Mouse (Mus musculus) kidney, postnatal 10 days (tissue): Measurements from ENCODE around the gene Igf2bp2.

Source experiments
- DNase-seq: peaks from one replicate; pipeline ENCODE4 v3.0.0; 2021; ENCODE audit warnings: mixed read lengths

The Igf2bp2 gene

DNA sequence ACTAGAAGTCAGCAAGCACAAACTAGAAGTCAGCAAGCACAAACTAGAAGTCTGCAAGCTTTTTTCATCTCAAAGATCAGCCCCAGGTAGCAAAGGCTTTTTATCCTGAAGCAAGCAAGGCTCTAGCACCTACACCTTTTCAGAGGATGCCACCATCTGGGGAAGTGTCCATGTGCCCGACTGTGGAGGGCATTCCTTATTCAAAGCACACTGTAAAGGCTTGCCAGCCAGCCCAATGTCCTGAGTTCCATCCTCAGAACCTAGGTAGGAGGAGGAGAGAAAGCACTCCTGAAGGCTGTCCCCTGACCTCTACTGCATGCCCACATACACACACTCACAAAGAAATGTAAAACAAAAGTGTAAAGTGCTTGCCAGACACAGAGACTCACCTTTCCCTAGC, 16.0 kb downstream of the Igf2bp2 start:
- DNase-seq, result no peak

DNA sequence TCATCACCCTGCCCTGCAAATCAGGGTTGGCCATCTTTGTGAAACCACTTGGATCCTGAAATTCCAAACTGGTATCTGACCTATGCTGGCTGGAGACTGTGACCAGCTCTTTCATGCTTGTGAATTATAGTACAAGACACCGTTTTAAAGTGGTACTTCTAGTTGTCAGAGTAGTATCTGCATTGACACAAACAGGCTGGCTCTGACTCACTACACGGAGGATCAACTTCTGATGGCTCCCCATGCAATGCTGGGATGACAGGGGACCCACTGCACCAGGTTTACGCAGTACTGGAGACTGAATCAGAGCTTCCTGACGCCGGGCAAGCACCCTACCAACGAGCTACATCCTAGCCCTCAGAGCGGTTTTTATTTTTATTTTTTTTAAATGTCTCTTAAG, 17.0 kb downstream of the Igf2bp2 start:
- no peak for DNase-seq

DNA sequence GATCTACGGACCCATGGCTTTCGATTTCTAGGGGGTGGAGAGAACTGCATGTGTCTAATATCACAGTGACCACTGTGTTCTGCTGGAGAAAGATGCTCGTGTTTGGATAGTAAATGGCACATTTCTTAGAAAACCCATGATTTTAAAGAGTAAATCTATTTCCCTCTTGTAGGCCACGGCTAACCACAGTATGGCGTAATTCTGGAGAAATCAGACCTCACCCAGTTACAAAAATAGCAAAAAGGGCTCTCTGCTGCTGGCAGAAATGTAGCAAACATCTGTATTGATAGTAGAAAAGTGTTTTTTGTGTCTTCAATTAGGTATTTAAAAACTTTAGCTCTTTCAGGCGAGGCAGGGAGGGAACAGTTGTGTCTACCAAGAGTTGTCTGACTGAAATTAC, 18.6 kb downstream of the Igf2bp2 start:
- DNase-seq, result no peak

DNA sequence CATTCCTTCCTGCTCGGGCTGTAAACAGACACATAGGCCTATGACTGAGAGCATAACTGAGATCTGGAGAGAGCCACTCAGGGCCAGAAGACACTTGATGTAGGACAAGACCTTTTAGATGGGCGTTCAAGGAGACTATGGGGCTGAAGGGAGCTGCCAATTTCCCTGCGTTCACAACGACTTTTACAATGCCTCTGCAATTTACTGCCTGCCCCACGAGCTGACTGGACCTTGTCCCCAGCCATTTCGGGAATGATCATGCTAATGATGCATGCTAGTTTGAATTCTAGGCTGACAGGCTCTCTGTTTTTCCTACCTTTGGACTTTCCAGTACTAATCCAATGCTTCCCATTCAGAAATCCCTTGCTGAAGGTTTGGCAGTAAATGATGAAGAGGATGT, 22.2 kb downstream of the Igf2bp2 start:
- no peak for DNase-seq

DNA sequence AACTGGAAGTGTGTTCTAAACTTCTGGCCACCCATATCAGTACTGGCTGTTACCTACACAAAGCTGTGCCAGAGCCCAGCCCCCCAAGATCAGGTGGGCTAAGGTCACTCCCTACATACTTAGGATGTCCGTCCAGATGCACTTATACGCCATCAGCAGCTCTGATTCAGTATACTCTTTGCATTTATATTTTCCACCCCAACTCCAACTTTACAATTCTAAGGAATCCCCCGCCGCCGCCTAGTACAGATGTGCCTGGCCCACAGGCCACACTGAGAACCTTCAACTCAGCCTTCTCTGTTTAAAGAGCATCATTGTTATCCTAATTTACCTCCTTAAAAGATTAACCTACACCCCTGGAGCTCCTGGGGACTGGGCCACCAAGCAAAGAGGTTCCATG, 23.3 kb downstream of the Igf2bp2 start:
- no peak for DNase-seq

DNA sequence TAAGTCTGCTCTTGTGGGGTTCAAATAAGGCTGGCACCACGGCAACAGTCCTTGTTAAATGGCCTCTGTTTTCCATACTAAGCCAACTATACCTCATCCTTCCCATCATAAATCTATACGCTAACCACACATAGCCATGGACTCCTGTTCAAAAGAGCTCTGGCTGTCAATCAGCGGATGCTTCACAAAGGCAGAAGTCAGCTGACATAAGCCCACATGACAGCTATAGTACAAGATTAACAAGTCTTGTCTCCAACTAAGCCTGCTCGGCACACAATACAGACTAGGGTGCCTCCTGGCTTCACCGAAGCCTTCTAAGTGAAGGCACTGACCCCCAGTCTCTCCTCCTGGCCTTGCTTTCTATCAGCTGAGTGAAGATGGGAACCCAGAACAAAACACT, 26.9 kb downstream of the Igf2bp2 start:
- no peak for DNase-seq

DNA sequence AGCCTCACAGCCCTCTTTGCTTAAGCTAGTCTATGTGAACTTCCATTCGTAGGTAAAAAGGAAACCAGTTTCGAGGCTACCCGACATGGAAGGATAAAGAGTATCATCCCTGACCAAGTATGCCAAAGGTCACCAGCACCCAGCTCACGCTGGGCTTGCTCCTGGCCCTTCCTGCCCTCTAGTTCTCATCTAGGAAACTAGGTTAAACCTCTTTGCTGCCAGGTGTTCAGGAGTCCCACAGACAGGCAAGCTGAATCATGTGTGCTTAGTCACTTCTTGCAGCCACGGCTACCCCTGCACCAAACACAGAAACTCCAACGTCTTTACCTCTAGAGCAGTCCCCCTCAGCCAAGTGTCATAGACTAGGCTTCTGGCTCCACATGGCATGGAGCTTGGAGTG, 31.8 kb downstream of the Igf2bp2 start:
- DNase-seq, result no peak

DNA sequence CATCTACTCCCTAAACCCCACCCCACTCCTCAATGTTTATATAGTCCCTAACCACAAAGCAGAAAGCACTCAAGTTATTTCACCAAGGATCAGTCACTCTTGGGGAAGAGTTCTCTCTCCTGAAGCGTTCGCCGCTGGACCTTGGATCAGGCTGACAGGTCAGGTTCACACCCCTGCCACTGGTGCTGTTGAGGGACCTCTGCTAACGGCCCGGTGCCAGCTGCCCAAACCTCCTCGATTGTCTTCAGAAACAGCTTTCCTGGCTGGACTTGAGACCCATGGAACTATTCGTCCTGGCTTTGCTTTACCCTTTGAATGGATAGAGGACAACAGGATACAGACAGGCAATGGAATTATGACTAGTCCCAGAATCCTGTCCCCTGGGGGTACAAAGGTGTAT, 33.6 kb downstream of the Igf2bp2 start:
- DNase-seq, result peak; percentile 31

DNA sequence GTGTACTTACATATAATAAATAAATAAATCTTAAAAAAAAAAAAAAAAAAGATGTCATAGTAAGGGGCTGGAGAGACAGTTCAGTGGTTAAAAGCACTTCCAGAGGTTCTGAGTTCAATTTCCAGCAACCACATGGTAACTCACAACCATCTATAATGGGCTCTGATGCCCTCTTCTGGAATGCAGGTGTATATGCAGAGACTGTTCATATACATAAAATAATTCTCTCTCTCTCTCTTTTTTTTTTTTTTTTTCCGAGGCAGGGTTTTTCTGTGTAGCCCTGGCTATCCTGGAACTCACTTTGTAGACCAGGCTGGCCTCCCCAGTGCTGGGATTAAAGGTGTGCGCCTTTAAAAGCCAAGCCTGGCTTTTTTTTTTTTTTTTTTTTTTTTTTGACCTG, 34.5 kb downstream of the Igf2bp2 start:
- no peak for DNase-seq

DNA sequence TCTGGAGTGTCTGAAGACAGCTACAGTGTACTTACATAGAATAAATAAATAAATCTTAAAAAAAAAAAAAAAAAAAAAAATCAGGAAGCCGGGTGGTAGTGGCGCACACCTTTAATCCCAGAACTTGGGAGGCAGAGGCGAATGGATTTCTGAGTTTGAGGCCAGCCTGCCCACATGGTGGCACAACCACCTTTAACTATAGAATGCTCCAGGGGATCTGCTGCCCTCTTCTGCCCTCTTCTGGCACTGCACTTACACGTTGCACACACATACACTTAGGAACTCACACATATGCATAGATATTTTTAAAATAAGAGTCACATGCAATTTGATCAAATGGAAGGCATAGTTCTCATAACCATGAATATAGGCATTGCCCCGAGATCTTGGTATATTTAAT, 35.3 kb downstream of the Igf2bp2 start:
- no peak for DNase-seq

DNA sequence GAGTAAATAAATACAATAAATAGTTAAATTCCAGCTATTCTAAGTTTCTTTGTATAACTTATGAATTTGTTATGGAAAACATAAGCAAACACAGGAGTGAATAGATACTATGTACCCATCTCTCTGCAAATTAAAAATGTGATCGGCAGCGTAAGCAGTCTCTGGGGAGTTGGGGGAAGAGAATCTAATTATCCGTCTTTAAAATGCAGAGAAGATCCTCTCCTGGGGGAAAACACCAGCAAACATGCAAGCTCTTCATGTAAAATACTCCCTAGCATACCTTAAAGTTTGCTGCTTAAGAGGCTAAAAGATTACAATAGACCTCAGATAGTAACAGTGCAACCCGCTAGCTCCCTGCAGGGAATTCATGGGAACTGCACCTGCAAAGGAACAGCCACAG, 36.2 kb downstream of the Igf2bp2 start:
- DNase-seq, result no peak

DNA sequence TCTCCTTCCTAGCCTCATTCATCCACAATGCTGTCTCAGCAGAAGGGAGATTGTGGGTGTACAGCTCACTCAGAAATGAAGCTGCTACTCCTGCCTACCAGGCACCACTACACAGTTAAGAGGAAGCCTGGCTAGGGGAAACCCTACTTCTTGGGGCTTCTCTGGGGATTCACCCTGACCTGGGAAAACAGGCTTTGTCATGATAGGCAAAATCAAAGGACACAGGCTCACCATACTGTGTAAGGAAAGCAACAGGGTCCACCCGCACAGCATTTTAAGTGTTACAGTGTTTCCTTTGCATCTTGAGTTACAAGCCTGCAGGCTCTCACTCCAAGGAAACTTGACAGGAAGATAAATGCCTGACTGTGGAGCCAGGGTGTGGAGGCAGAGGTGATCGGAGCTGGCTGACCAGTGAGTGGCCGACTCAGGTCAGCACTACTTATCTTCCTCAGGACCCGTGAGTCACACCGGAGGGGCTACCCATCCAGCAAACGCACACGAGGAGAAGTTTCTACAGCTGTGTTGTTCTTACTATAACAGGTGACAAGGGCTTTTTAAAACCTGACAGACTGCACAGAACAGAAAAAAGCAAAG, 38.7 kb downstream of the Igf2bp2 start:
- no peak for DNase-seq

DNA sequence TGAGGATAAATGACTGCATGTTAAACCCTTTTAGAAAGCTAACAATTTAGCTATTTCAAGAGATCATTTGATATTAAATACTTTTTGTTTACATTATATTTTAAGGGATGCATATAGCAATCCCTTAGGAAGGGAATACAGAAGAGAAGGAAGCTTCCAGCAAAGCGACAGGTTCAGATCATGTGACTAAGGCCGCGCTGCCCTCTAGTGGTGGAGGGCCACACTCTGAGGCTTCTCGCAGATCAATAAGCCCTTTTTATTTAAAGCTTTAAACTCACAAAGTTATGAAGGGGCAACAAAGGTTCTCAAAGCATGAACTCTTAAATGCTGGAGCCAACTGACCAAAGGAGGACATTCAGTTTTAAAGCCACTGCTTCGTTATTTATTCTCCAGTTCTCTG, 39.4 kb downstream of the Igf2bp2 start:
- peak; percentile 84 for DNase-seq

DNA sequence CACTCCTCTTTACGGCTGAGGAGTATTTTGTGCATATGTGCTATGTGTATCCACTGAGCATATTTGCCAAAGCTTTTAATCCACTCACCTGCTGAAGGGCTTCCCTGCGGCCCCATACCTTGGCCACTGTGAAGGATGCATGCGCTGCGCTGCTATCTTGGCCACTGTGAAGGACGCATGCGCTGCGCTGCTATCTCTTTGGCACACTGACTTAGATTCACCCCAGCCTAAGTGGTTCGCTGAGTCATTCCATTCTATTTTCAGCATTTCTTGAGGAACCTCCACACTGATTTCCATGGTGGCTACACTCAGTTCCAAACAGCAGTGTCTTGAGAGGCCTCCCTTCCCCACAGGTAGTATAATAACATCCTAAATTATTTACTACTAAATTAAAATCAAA, 42.0 kb downstream of the Igf2bp2 start:
- DNase-seq, result no peak

DNA sequence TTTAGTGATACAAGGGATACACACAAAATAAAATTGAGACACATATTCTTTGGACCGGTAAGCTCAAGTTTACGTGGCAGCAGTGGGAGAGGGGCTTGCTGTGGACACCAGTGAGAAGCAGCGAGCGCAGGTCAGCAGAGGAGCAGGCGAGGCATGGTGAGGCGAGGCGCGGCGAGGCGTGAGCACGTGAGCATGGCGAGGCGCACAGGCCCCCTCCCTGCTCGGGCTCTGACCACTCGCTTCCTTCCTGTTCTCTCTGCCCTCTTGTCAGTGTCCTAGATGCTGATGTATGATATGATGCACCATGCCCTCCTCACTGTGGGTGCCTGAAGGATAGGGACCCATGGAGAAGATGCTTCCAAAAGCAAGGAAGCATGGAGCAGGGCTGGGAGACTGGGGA, 43.6 kb downstream of the Igf2bp2 start:
- peak; percentile 42 for DNase-seq

DNA sequence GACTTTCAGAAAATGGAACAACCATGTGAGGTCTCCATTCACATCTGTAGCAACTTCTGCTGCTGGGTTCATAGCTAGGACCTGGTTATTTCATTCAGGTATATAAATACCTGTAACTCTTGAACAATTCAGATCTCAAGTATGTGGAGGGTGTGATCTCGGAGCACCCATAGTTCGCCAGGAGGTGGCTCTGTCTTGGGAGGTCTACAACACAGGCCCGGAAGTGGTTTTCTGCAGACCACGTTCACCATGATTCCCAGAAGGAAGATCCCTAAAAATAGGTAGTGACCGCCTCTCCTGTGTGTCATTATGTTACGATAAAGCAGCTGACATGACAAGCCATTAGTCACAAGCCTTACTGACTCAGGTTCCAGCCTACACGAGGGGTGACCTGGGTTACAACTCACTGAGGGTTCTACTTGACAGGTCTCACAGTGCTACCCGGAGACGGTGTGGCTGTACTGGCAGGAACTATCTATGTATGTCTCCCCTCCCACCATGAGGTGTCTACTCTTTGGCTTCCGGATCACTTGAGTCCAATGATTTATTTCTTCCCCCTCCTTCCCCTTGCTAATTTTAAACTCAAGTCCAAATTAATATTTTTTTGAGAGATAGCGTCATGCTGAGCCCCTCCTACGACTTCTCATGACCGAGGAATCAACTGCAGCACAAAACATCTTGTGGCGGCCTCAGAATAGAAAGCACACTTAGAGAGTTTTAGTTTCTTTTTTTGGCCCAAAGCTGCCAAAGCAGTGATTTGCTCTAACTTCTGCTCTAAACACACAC, 44.2 kb downstream of the Igf2bp2 start:
- DNase-seq, result peak; percentile 32

DNA sequence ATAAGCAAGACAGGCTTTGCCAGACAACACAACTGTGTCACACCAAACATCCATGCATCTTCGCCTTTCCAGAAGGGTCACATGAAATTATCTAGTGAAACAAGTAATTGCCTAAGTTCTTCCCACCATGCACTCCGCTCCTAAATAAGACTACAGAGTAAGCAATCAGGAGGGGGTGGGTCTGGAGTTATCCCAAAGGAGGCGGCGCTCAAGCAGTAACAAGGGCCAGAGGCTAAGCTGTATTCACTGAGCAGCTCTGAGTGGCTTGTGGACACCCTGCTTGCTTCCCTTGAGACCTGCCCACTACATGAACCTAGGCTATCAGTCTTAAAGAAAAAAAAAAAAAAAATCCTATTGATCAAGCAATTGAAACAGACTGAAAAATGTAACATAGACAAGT, 44.9 kb downstream of the Igf2bp2 start:
- DNase-seq, result peak; percentile 34

DNA sequence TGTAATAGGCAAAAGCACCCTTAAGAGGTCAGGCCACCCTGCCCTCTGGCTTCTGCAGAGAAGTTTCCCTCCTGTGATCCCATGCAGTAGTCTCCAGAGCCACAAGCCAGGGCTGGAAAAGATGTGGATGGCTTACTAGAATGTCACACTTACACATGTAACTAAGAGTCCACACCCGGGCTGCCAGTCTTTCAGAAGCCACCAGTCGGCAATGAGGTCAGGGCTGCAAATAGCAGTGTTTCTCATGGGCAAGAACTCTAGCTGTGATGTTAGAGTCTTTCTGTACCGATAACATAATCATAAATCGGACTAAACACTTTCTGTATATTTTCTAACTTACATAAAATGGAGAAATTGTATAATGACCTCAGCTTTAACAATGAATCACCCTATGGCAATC, 46.4 kb downstream of the Igf2bp2 start:
- DNase-seq, result no peak

DNA sequence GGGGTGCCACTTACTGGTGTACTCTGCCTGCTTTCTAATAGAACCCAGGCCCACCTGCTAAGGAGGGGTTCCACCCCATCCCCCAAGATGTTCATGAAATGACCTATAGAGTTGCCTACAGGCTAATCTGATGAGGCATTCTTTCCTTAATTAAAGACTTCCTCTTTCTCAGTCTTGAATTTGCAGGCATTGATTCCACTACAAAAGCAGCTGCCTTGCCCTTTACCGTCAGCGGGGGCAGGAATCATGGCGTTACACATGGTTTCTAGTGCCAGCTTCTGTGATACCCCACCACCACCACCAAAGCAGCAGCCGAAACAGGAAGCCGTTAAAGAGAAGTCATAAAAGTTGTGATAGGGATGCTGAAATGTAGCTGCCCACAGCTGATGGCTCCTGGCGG, 47.0 kb downstream of the Igf2bp2 start:
- DNase-seq, result no peak

DNA sequence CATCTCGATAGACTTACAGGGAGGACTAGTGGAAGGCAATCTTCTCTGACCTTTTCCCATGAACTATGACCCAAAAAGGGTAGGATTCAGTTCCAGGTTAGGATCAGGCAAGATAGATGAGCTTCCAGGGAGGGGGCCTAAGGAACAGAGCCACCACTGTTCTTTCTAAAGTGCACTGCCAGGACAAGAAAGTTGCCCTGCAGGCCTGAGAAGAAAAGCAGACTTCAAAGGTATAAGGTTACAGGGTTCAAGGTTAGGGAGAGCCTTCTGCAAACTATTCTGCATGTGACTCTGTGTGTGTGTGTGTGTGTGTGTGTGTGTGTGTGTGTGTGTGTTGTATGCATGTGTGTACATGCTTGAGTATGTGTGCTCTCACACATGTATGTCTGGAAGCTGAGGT, 53.1 kb downstream of the Igf2bp2 start:
- no peak for DNase-seq

DNA sequence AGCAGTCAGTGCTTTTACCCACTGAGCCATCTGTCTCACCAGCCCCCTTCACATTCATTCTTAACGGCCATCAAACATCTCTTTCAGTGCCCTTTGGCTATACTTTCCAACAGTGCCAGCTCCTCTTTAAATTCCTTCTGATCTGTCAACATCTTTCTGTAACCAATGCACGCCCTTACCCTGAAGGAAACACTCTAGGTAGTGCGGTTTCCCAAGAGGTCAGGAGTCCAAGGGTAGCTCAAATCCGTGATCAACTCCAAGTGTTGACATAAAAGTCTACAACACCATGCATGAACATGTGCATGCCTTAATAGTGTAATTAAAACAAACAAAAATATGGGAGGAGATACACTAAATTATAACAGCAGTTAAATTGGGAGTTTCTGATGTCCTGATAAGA, 53.9 kb downstream of the Igf2bp2 start:
- no peak for DNase-seq

DNA sequence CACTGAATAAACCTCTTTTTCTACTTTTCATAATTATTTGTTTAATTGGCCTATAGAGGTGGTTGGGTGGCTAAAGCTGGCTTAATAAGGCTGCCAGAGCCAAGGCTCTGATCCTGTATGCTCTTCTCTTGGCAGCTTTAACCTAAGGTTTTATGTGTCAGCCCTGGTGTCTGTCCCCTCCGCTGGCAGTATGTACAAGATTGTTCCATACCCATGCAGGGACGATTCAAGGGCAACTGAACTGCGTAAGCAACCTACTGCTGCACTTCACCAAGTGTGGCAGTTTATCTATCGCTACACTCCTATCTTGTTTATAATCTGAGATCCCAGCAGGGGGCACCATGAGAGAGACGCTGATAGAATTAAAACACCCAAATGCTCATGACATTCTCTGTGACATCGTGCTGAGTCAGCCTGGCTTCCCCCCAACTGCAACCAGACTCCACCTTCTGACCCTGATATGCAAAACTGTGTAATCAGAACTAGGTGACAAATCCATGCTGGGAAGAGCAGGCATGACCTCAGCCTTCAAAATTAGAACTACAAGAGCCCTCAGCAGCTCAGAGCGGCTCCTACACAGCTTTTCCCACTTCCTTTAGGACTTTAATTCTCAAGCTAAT, 55.1 kb downstream of the Igf2bp2 start:
- peak; percentile 72 for DNase-seq

DNA sequence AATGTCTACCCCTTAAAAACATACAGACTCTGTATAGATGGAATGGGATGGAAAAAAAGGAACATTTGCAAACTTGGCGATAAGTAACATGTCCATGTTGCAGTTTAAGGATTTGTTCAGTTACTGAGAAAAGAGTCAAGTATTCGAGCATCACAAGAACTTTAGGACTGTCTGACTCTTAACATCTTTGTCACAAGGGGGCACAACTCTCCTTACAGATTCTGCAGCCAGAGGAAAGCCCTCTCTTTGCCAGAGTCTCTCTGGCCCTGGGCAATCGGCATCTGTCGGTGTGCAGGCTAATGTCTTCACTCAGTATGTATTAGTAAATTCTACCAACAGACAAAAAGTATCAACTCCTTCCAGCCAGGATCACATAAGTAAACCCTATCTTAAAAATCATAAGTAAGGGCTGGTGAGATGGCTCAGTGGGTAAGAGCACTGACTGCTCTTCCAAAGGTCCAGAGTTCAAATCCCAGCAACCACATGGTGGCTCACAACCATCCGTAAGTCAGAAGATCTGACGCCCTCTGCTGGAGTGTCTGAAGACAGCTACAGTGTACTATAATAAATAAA, 57.0 kb downstream of the Igf2bp2 start:
- DNase-seq, result no peak

DNA sequence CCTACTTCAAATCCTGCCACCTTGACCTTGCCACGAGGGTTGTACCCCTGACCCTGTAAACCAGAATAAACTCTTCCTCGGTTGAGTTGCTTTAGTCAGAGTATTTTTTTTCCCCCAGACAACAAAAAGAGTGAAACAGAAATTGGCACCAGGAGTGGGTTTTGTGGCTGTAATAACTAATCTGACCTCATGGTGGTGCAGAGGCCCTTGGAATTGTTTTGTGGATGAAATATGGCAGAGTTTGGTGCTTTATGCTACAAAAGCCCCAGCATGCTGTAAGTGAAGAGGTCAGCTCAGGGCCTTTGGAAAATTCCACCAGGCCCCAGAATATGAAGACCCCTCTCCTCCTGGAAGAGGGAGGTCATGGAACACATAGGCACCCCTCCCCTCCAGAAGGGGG, 63.0 kb downstream of the Igf2bp2 start:
- DNase-seq, result no peak
